Mouse (Mus musculus) limb, embryonic 14.5 days (tissue): Measurements from ENCODE around the gene Tbata. TPM values are rescaled to one million over a fixed set of nuclear protein-coding genes. Genes with fewer than 3 reads are reported as not detected.

Source experiments
- ATAC-seq: fragments of 200-750 bp; cut with Nextera tagmentation; 2 replicates; pipeline ENCODE4 v1.8.0; 2017; ENCODE audit warnings: low read depth, moderate number of reproducible peaks, moderate TSS enrichment; ENCODE audit not compliant: low FRiP score
- DNase-seq: peaks from one replicate; pipeline ENCODE4 v3.0.0-alpha.2; 2015; ENCODE audit warnings: low spot score
- H3K27ac ChIP-seq: fragments of 300-500 bp; sonication (generic); replicated peaks from 2 replicates; pipeline ENCODE4 v1.5.1; 2014; ENCODE audit warnings: low read depth, mild to moderate bottlenecking, low read length, moderate library complexity, mixed read lengths
- H3K27me3 ChIP-seq: fragments of 300-500 bp; sonication (generic); 2 replicates; pipeline ENCODE4 v1.6.1; 2014; ENCODE audit warnings: low read length, mixed read lengths; ENCODE audit not compliant: control insufficient read depth, insufficient read depth
- H3K36me3 ChIP-seq: fragments of 300-500 bp; sonication (generic); 2 replicates; pipeline ENCODE4 v1.6.1; 2014; ENCODE audit warnings: mild to moderate bottlenecking, low read length, moderate library complexity, mixed read lengths; ENCODE audit not compliant: control insufficient read depth, insufficient read depth
- H3K4me1 ChIP-seq: fragments of 300-500 bp; sonication (generic); 2 replicates; pipeline ENCODE4 v1.6.1; 2014; ENCODE audit warnings: antibody characterized with exemption, low read length, mixed read lengths; ENCODE audit not compliant: control insufficient read depth, insufficient read depth
- H3K4me2 ChIP-seq: fragments of 300-500 bp; sonication (generic); replicated peaks from 2 replicates; pipeline ENCODE4 v1.6.1; 2014; ENCODE audit warnings: low read depth, mild to moderate bottlenecking, low read length, moderate library complexity; ENCODE audit not compliant: severe bottlenecking
- H3K4me3 ChIP-seq: fragments of 300-500 bp; sonication (generic); replicated peaks from 2 replicates; pipeline ENCODE4 v1.5.1; 2014; ENCODE audit warnings: low read length
- H3K9ac ChIP-seq: fragments of 300-500 bp; sonication (generic); 2 replicates; pipeline ENCODE4 v1.6.1; 2014; ENCODE audit warnings: mild to moderate bottlenecking, low read depth, low read length, moderate library complexity; ENCODE audit not compliant: severe bottlenecking
- H3K9me3 ChIP-seq: fragments of 300-500 bp; sonication (generic); 2 replicates; pipeline ENCODE4 v1.6.1; 2016; ENCODE audit warnings: low read length; ENCODE audit not compliant: control insufficient read depth
- POLR2A ChIP-seq: fragments of 200-500 bp; IDR thresholded peaks from 2 replicates; pipeline ENCODE4 v1.8.0; 2012; ENCODE audit warnings: inconsistent platforms, mild to moderate bottlenecking, moderate library complexity, borderline replicate concordance; ENCODE audit not compliant: insufficient read depth, insufficient read length; ENCODE audit errors: extremely low read depth
- WGBS: fragments of 180-500 bp; shearing (Covaris S2); extraction: QIAGEN DNeasy Blood & Tissue Kit; methylation state at CpG from one replicate; pipeline ENCODE4 v1.1.7; 2014; 5-methylcytosine and 5-hydroxymethylcytosine counted together
- polyA plus RNA-seq, 2 experiments: library from polyadenylated mRNA; depleted of rRNA in 1 of 2; stranded (reverse) in 1 of 2; unstranded in 1 of 2; fragments of >200 nt; fragmentation: Nextera tagmentation in 1 of 2; extraction: Ambion mirVana in 1 of 2; gene quantifications; 2 replicates each; pipeline versions ENCODE4 v1.2.1 to v1.2.3; 2012 to 2014

The Tbata gene
- polyA plus RNA-seq, 2 experiments, result 0.13 to 0.19 TPM

- Histone ChIP-seq H3K27ac (no peak overlapping the region), H3K4me1 (no peaks in the 10 kb centered on the region), H3K36me3 (no peaks in the 10 kb centered on the region), H3K4me2 (no peak overlapping the region), H3K9ac (no peak overlapping the region), H3K4me3 (no peak overlapping the region), H3K27me3 (no peaks in the 10 kb centered on the region), H3K9me3 (no peaks in the 10 kb centered on the region)
- 75% methylated on average over 9 of the region's 9 CpGs for WGBS
- no peak for TF ChIP-seq POLR2A
- DNase-seq, result peak; percentile 29
- peak; percentile 60 for ATAC-seq
Measured at GRCm38 (mm10) chr10:61208114-61208684, 36.4 kb downstream of the Tbata start.

- H3K4me2 ChIP-seq, result no peak overlapping the region
- WGBS, result 68% methylated on average over 4 of the region's 4 CpGs
- H3K9ac ChIP-seq, result no peak overlapping the region
- H3K4me3 ChIP-seq, result no peak overlapping the region
- no peaks in the 10 kb centered on the region for H3K36me3 ChIP-seq
- no peak overlapping the region for H3K27ac ChIP-seq
- DNase-seq (no peak), ATAC-seq (no peak)
- no peaks in the 10 kb centered on the region for H3K27me3 ChIP-seq
- H3K9me3 ChIP-seq, result peaks cover 3% of the 10 kb centered on the region; the same call in 1 of the 2 replicates
- TF ChIP-seq POLR2A, result no peak
- no peaks in the 10 kb centered on the region for H3K4me1 ChIP-seq
Measured at GRCm38 (mm10) chr10:61211105-61211504, 39.4 kb downstream of the Tbata start.

GRCm38 (mm10) chr10:61211743-61212142 is 40.0 kb downstream of the Tbata start:
- ATAC-seq, result no peak; the same call in 1 of the 2 replicates
- no peaks in the 10 kb centered on the region for H3K4me1 ChIP-seq
- no peak overlapping the region for H3K27ac ChIP-seq
- H3K9ac ChIP-seq, result no peak overlapping the region
- TF ChIP-seq POLR2A, result no peak
- H3K4me2 ChIP-seq, result no peak overlapping the region
- 9% methylated on average over 13 of the region's 13 CpGs for WGBS
- peak; percentile 86 for DNase-seq
- no peaks in the 10 kb centered on the region for H3K36me3 ChIP-seq
- peaks cover 3% of the 10 kb centered on the region; the same call in 1 of the 2 replicates for H3K9me3 ChIP-seq
- H3K4me3 ChIP-seq, result no peak overlapping the region
- no peaks in the 10 kb centered on the region for H3K27me3 ChIP-seq

GRCm38 (mm10) chr10:61212817-61213216 is 41.1 kb downstream of the Tbata start:
- no peaks in the 10 kb centered on the region for H3K27me3 ChIP-seq
- H3K4me1 ChIP-seq, result no peaks in the 10 kb centered on the region
- DNase-seq, result no peak
- no peaks in the 10 kb centered on the region for H3K36me3 ChIP-seq
- H3K4me3 ChIP-seq, result no peak overlapping the region
- ATAC-seq, result no peak
- peaks cover 3% of the 10 kb centered on the region; the same call in 1 of the 2 replicates for H3K9me3 ChIP-seq
- H3K27ac ChIP-seq, result no peak overlapping the region
- H3K4me2 ChIP-seq, result no peak overlapping the region
- TF ChIP-seq POLR2A, result no peak
- no peak overlapping the region for H3K9ac ChIP-seq
- WGBS, result 6% methylated on average over 8 of the region's 11 CpGs

GRCm38 (mm10) chr10:61215658-61216057 is 43.9 kb downstream of the Tbata start:
- no peaks in the 10 kb centered on the region for H3K36me3 ChIP-seq
- TF ChIP-seq POLR2A, result no peak
- no peak overlapping the region for H3K9ac ChIP-seq
- DNase-seq (no peak), ATAC-seq (no peak)
- H3K4me2 ChIP-seq, result no peak overlapping the region
- H3K27ac ChIP-seq, result no peak overlapping the region
- 98% methylated on average over 6 of the region's 6 CpGs for WGBS
- no peak overlapping the region for H3K4me3 ChIP-seq
- H3K27me3 ChIP-seq, result no peaks in the 10 kb centered on the region
- no peaks in the 10 kb centered on the region for H3K4me1 ChIP-seq
- peaks cover 7% of the 10 kb centered on the region; the same call in 1 of the 2 replicates for H3K9me3 ChIP-seq
